Mouse (Mus musculus) lung, postnatal 0 days (tissue): ENCODE measurements at regions not wholly inside any gene's neighbourhood (a gene's known extent, or its start where the extent isn't known, plus 50 kb on each side); places are given as distances from the start of the nearest gene placed in this dataset.

ENCODE experiments used
- CTCF ChIP-seq: IDR thresholded peaks from 2 replicates; pipeline ENCODE4 v1.5.1; 2016; ENCODE audit warnings: antibody characterized with exemption, mild to moderate bottlenecking
- EP300 ChIP-seq: IDR thresholded peaks from 2 replicates; pipeline ENCODE4 v1.6.1; 2016; ENCODE audit warnings: antibody characterized with exemption, mild to moderate bottlenecking, control low read depth

DNA sequence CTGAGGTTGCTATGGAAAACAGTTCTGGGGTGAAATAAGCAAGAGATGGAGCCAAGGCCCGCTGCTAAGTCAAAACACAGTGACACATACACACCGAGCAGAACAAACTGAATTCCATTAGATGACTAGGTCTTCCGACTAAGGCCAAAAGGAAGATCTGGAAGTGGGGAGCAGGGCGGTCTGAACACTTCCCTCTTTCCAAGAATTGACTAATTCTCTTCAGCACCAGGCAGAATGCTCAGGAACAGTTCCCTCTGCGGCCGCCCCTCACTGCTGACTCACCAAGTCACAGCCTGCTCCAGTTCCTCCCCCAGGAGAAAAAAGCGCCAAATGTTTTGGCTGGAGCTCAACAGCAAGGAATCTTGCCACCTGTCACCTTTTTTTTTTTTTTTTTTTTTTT lies 328.9 kb upstream of the Trib2 start:
- TF ChIP-seq CTCF = no peak
- TF ChIP-seq EP300 = no peak
